Mouse (Mus musculus) layer of hippocampus, postnatal 14 days (tissue): ENCODE data around the gene Mtx1. TPM values are rescaled to one million over a fixed set of nuclear protein-coding genes. Genes with fewer than 3 reads are reported as not detected.

Source experiments
- microRNA-seq, 2 experiments: library from miRNA; unstranded; fragments of <30 nt; microRNA quantifications; one replicate each; pipeline ENCODE4 v1.2.0; 2021
- total RNA-seq, 2 experiments: library from RNA; stranded (reverse); gene quantifications; 2 replicates each; pipeline ENCODE4 v1.2.3; 2021

The Mtx1 gene
- total RNA-seq, 2 experiments from 2014 or later = 91.1 to 99.9 TPM

Small RNA genes lying within 50 kb of the gene (microRNA-seq; reads per million reads assigned to microRNA genes)
- 6,578 to 8,284 reads per million in 2 experiments for gene Mir92b

Other genes starting within 250 kb of the Mtx1 start
- gene Rusc1, start 133.8 kb downstream of the Mtx1 start, total RNA-seq = 100 to 1,000 TPM; 150 to 157 TPM
- gene Gm43738, start 126.0 kb downstream of the Mtx1 start, total RNA-seq = not detected
- 100 to 1,000 TPM; 109 to 131 TPM for gene Fdps, start 125.1 kb downstream of the Mtx1 start, total RNA-seq
- gene Pklr, start 90.9 kb downstream of the Mtx1 start, total RNA-seq = not detected
- gene Hcn3, start 66.9 kb downstream of the Mtx1 start, total RNA-seq = 10 to 100 TPM; 13.0 to 24.5 TPM
- gene Clk2, start 62.3 kb downstream of the Mtx1 start, total RNA-seq = 10 to 100 TPM; 46.2 to 47.0 TPM
- 10 to 100 TPM; 74.5 to 75.6 TPM for gene Scamp3, start 49.6 kb downstream of the Mtx1 start, total RNA-seq
- 10 to 100 TPM; 68.1 to 72.0 TPM for gene Fam189b, start 43.9 kb downstream of the Mtx1 start, total RNA-seq
- 10 to 100 TPM; 64.1 to 68.8 TPM for gene Gba, start 24.2 kb downstream of the Mtx1 start, total RNA-seq
- 10 to 100 TPM; 32.1 to 40.1 TPM for gene Thbs3, start 11.9 kb downstream of the Mtx1 start, total RNA-seq
- 1 to 10 TPM; 1.2 to 1.3 TPM for gene Muc1, start 2.0 kb upstream of the Mtx1 start, total RNA-seq
- 10 to 100 TPM; 77.3 to 90.2 TPM for gene Krtcap2, start 18.9 kb upstream of the Mtx1 start, total RNA-seq
- 10 to 100 TPM; 97.0 to 99.4 TPM for gene Trim46, start 19.2 kb upstream of the Mtx1 start, total RNA-seq
- 10 to 100 TPM; 50.0 to 63.2 TPM for gene Dpm3, start 32.3 kb upstream of the Mtx1 start, total RNA-seq
- 10 to 100 TPM; 37.1 to 40.2 TPM for gene Slc50a1, start 43.5 kb upstream of the Mtx1 start, total RNA-seq
- gene Efna1, start 54.1 kb upstream of the Mtx1 start, total RNA-seq = 1 to 10 TPM; 6.4 TPM
- 10 to 100 TPM; 57.8 to 62.7 TPM for gene Efna3, start 95.9 kb upstream of the Mtx1 start, total RNA-seq
- 1 to 10 TPM; 1.0 to 1.8 TPM for gene Efna4, start 110.9 kb upstream of the Mtx1 start, total RNA-seq
- 100 to 1,000 TPM; 114 to 115 TPM for gene Adam15, start 122.9 kb upstream of the Mtx1 start, total RNA-seq
- under 1 TPM; 0.41 to 0.76 TPM for gene Dcst2, start 134.9 kb upstream of the Mtx1 start, total RNA-seq
- gene Dcst1, start 138.2 kb upstream of the Mtx1 start, total RNA-seq = under 1 TPM in 1 of 2 experiments, not detected in 1; 0.21 TPM
- 10 to 100 TPM; 12.1 to 15.1 TPM for gene Zbtb7b, start 167.7 kb upstream of the Mtx1 start, total RNA-seq
- 1 to 10 TPM; 3.2 to 4.3 TPM for gene Lenep, start 175.7 kb upstream of the Mtx1 start, total RNA-seq
- gene Flad1, start 184.8 kb upstream of the Mtx1 start, total RNA-seq = 10 to 100 TPM; 30.4 to 30.5 TPM
- 1 to 10 TPM; 4.6 to 6.5 TPM for gene Cks1b, start 191.3 kb upstream of the Mtx1 start, total RNA-seq
- gene Shc1, start 191.4 kb upstream of the Mtx1 start, total RNA-seq = 10 to 100 TPM; 14.2 to 15.0 TPM
- gene Pygo2, start 203.1 kb upstream of the Mtx1 start, total RNA-seq = 10 to 100 TPM; 49.5 to 57.6 TPM
- gene Pbxip1, start 209.6 kb upstream of the Mtx1 start, total RNA-seq = 10 to 100 TPM; 44.5 to 54.0 TPM
- 10 to 100 TPM; 35.3 to 38.7 TPM for gene Pmvk, start 227.5 kb upstream of the Mtx1 start, total RNA-seq